Mouse (Mus musculus): ENCODE results near the gene Ptk7. TPM values are rescaled to one million over a fixed set of nuclear protein-coding genes. Genes with fewer than 3 reads are reported as not detected.
"Not testable (repeated sequence)": the region's sequence is repeated elsewhere in the genome, so short reads cannot be mapped to it uniquely, and the experiment has no call there.

Gene Ptk7
- total RNA-seq, 2 experiments from 2014 or later = 18.5 to 18.8 TPM

DNA sequence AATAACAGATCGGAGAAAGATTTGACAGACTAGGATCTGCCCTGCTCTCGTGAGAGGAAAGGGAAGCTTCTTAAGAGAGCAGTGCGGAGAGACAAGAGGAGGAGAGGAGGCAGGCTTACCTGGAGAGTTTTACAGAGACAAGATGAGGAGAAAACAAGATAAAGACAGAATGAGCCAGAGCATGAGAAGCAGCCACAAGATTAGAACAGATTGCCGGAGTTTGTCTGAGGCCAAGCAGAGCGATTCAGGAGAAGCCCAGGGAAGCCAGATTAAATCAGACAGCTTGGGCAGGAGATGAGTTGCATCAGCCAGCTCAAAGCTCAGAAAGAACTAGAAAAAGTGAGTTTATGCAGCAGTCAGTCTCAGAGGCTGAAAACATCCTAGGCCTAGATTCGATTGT lies 40.4 kb downstream of the Ptk7 start:
- no peak for DNase-seq (ENCODE audit: extremely low spot score in 1 of 2, low spot score in 2 of 2)
- intact Hi-C loops (cut with DNase I) = no loop called here

DNA sequence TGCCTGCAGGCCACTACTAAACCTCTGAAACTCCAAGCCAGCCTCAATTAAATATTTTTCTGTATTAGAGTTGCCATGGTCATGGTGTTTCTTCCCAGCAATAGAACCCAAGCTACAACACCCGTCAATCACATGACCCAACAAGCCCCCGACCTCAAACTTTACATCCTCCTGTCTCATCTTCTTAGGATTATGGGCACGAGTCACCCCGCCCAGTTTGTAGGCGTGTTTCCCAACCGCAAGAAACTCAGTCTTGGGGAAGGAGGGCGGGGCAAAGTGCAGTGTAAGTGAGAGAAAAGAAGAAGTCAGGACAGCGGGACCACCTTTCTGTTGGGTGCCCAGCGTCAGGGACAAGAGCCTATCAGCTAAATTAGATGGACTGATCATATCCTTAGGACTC lies 41.1 kb downstream of the Ptk7 start:
- intact Hi-C loops (cut with DNase I) = no loop called here
- DNase-seq (ENCODE audit: extremely low spot score in 1 of 2, low spot score in 2 of 2) = no peak

DNA sequence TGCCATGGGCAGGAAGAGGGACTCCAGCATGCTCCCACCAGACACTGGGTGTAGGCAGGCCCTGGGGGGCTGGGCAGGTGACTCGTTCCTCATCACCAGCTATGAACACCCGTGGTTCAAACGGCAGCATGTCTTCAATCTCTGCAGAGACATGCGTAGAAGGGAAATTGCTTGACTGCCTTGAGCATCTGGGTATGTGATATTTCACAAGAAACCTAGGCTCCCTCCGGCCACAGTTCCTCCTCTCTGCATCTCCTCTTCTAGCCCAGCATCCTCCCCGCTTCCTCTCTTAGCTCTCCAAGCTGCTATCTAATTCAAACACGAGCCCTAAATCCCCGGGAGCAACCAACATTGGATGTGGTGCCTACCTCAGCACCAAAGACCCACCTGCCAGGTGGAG lies 43.0 kb downstream of the Ptk7 start:
- DNase-seq (ENCODE audit: extremely low spot score in 1 of 2, low spot score in 2 of 2) = no peak
- intact Hi-C loops (cut with DNase I) = no loop called here

GRCm38 (mm10) chr17:46578650-46579049 lies 50.7 kb downstream of the Ptk7 start:
- DNase-seq (ENCODE audit: extremely low spot score in 1 of 2, low spot score in 2 of 2) = no peak
- intact Hi-C loops (cut with DNase I) = no loop called here

GRCm38 (mm10) chr17:46576070-46576469 lies 53.2 kb downstream of the Ptk7 start:
- intact Hi-C loops (cut with DNase I) = no loop called here
- no peak for DNase-seq (ENCODE audit: extremely low spot score in 1 of 2, low spot score in 2 of 2)

- intact Hi-C loops (cut with DNase I) = no loop called here
- DNase-seq (ENCODE audit: extremely low spot score in 1 of 2, low spot score in 2 of 2) = no peak
Observed at GRCm38 (mm10) chr17:46574535-46574934, 54.8 kb downstream of the Ptk7 start.

GRCm38 (mm10) chr17:46571005-46571404 lies 58.3 kb downstream of the Ptk7 start:
- no peak for DNase-seq (ENCODE audit: extremely low spot score in 1 of 2, low spot score in 2 of 2)
- intact Hi-C loops (cut with DNase I) = no loop called here

- no peak for DNase-seq (ENCODE audit: extremely low spot score in 1 of 2, low spot score in 2 of 2)
- intact Hi-C loops (cut with DNase I) = loop anchor here (5.0 kb wide), 1 partner anchor 78 kb away; no protein-coding TSS in a partner anchor
Observed at GRCm38 (mm10) chr17:46559146-46559545, 70.2 kb downstream of the Ptk7 start.

GRCm38 (mm10) chr17:46558151-46558550 lies 71.2 kb downstream of the Ptk7 start:
- DNase-seq (ENCODE audit: extremely low spot score in 1 of 2, low spot score in 2 of 2) = no peak
- intact Hi-C loops (cut with DNase I) = loop anchor here (5.0 kb wide), 1 partner anchor 79 kb away; no protein-coding TSS in a partner anchor

- not testable (repeated sequence) for DNase-seq (ENCODE audit: extremely low spot score in 1 of 2, low spot score in 2 of 2)
- intact Hi-C loops (cut with DNase I) = loop anchor here (5.0 kb wide), 1 partner anchor 80 kb away; no protein-coding TSS in a partner anchor
Observed at GRCm38 (mm10) chr17:46557321-46557720, 72.0 kb downstream of the Ptk7 start.

DNA sequence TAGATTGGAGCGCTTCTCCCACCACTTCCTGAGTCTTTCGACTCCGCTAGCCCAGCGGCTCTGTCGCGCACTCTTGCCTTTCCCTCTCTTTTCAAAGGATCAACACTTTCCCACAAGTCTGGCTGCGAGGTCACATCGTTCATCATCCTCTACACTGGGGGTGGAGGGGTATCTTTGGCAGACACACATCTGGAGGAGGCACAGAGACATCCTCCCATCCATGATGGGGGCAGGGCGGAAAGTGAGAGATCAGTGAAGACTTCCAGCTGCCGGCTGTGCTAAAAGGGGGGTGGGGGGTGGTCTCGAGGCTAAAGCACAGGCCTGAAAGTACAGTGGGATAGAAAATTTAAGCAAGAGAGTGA lies 72.7 kb downstream of the Ptk7 start:
- peak in 1 of 2 experiments; percentile 72 for DNase-seq (ENCODE audit: extremely low spot score in 1 of 2, low spot score in 2 of 2)
- intact Hi-C loops (cut with DNase I) = loop anchor here (5.0 kb wide), 1 partner anchor 81 kb away; no protein-coding TSS in a partner anchor

- DNase-seq (ENCODE audit: extremely low spot score in 1 of 2, low spot score in 2 of 2) = peak; percentile 97 to 98
- intact Hi-C loops (cut with DNase I) = loop anchor here (5.0 kb wide), 1 partner anchor 81 kb away; no protein-coding TSS in a partner anchor
Observed at GRCm38 (mm10) chr17:46555673-46556583, 73.4 kb downstream of the Ptk7 start, which contains the start of gene Srf. TSS of gene Srf (minus strand) at chr17:46556175.

DNA sequence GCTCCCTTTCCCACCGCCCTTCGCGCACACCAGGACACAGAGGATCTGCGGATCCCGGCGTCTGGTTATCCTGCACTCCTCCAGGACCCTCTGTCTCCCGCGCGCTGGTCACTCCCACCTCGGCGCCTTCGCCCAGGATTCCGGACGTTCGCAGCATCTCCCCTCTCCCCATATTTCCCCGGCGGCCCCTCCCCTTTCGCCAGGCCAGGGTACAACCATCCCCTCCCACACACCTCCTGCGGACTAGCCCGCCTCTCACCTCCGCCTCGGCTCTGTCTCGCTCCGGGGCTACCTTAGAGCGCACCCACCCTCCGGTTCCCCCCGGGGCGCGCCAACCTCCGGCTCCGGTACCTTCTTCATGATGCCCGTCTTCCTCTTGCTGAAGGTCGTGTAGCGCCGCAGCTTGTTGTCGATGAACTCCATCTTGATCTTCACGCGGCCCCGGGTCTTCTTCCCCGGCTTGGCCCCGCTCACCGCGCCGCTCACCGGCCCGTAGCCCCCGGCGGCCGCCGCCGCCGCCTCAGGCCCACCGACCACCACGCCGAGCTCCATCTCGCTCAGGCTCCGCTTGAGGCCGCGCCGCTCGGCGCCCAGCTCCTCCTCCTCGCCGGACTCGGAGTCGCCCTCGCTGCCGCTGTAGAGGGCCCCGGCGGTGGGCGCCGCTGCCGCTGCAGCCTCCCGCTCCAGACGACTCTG lies 74.2 kb downstream of the Ptk7 start:
- DNase-seq (ENCODE audit: extremely low spot score in 1 of 2, low spot score in 2 of 2) = peak in 1 of 2 experiments; percentile 68
- intact Hi-C loops (cut with DNase I) = loop anchor here (5.0 kb wide), 2 partner anchors 82 to 92 kb away; partner anchors contain the start of genes Klc4 and Mrpl2

DNA sequence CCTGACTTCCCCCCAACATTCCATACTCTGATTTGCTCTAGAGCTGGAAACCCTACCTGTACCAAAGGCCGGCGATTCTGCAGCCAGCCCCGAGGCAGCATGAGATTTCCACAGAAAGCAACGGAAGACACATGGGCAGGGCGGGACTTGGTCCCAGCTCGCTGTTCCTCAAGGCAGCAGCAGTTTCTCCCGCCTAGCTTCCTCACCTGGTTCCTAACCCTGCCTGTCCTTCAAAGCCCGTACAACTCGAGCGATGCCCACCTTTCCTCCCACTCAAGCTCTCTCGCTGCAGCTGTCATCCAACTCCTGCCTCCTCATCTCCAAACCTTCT lies 74.7 kb downstream of the Ptk7 start:
- intact Hi-C loops (cut with DNase I) = loop anchor here (5.0 kb wide), 1 partner anchor 93 kb away; the partner anchor contains the start of genes Klc4 and Mrpl2
- DNase-seq (ENCODE audit: extremely low spot score in 1 of 2, low spot score in 2 of 2) = no peak

GRCm38 (mm10) chr17:46553926-46554325 lies 75.4 kb downstream of the Ptk7 start:
- intact Hi-C loops (cut with DNase I) = loop anchor here (5.0 kb wide), 1 partner anchor 93 kb away; the partner anchor contains the start of genes Klc4 and Mrpl2
- no peak for DNase-seq (ENCODE audit: extremely low spot score in 1 of 2, low spot score in 2 of 2)

DNA sequence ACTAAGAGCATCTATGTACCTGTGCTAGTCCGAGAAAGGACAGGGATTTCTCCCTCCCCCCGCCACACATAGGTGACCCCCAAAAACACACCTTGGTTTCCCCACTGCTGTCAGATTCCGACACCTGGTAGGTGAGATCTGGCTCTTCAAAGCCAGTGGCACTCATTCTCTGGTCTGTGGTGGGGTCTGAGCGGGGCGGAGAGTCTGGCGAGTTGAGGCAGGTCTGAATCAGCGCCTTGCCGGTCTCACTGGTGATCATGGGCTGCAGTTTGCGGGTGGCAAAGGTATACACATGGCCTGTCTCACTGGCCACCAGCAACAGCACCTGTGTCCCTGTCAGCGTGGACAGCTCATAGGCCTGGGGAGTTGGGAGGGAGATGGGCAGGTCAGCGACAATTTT lies 75.8 kb downstream of the Ptk7 start:
- intact Hi-C loops (cut with DNase I) = loop anchor here (5.0 kb wide), 1 partner anchor 94 kb away; the partner anchor contains the start of genes Klc4 and Mrpl2
- no peak for DNase-seq (ENCODE audit: extremely low spot score in 1 of 2, low spot score in 2 of 2)

- peak; percentile 92 to 94 for DNase-seq (ENCODE audit: extremely low spot score in 1 of 2, low spot score in 2 of 2)
- intact Hi-C loops (cut with DNase I) = loop anchor here (5.0 kb wide), 1 partner anchor 94 kb away; the partner anchor contains the start of genes Klc4 and Mrpl2
Observed at GRCm38 (mm10) chr17:46552841-46553423, 76.4 kb downstream of the Ptk7 start.

DNA sequence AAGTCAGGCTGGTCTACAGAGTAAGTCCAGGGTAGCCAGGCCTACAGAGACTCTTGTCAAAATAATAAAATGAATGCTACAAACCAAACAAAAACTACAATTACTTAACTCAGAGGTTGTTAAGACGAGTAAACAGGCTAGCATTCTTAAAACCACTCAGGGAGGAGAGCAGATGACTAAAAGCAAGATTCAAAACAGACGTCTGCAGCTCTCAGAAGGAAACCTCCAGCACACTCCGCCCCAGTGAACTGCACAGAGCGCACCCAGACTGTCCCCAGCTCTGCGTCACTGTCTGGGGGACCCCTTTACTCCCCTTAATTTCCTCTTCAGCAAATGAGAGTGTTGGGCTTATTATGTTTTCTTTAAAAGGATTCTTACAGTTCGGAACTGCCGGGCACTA lies 77.2 kb downstream of the Ptk7 start:
- no peak for DNase-seq (ENCODE audit: extremely low spot score in 1 of 2, low spot score in 2 of 2)
- intact Hi-C loops (cut with DNase I) = loop anchor here (5.0 kb wide), 1 partner anchor 95 kb away; the partner anchor contains the start of genes Klc4 and Mrpl2

GRCm38 (mm10) chr17:46551369-46551768 lies 77.9 kb downstream of the Ptk7 start:
- intact Hi-C loops (cut with DNase I) = loop anchor here (5.0 kb wide), 1 partner anchor 96 kb away; the partner anchor contains the start of genes Klc4 and Mrpl2
- DNase-seq (ENCODE audit: extremely low spot score in 1 of 2, low spot score in 2 of 2) = no peak
